Mouse (Mus musculus): ENCODE measurements at regions not wholly inside any gene's neighbourhood (a gene's known extent, or its start where the extent isn't known, plus 50 kb on each side); places are given as distances from the start of the nearest gene placed in this dataset.
A peak's percentile ranks its signal among the peaks of the same experiment; 100 is the strongest.

DNA sequence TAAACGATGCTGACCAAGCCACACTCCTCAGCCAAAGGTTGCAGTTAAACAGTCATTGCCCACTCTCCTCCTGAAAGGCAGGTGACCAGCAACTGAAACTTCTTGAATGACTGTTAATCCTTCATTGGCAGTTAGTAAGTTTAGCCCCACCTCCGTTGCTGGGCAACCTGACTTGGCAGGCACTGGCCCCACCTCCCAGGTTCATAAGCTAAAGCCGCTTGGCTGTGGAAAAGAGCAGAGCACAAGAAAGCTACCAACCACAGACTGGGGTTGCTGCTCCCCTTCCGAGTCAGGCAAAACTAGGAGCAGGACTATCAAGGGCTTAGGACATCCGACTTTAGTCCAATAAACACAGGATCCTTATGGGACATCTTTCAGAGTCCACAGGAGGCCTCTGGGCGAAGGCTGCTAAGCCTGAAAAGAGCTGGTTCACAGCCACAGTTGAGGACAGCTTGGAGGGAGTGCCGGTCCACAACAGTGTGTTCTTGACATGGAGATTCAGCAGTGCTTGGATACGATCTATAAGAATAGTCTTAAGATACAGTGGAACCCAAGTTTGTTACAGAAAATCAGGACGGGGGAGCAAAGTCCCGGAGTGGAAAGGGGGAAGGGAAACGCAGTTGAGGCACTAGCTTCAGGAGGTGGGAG lies 67.7 kb upstream of the Kcnma1 start:
- Histone ChIP-seq H3K4me3 (ENCODE audit: low read depth, low read length) (no peak overlapping the region), H3K4me1 (replicated peaks; ENCODE audit: control insufficient read depth, insufficient read depth, low read length) (no peaks in the 10 kb centered on the region), H3K9me3 (ENCODE audit: control insufficient read depth, low read length) (no peaks in the 10 kb centered on the region), H3K36me3 (ENCODE audit: control insufficient read depth, insufficient read depth, low read length) (no peaks in the 10 kb centered on the region), H3K27me3 (replicated peaks; ENCODE audit: control insufficient read depth, insufficient read depth, low read length) (no peaks in the 10 kb centered on the region), H3K27ac (ENCODE audit: low read depth) (no peak overlapping the region), H3K9ac (ENCODE audit: low read length) (no peak overlapping the region), H3K4me2 (ENCODE audit: low read length) (no peak overlapping the region)
- 27% methylated on average over 11 of the region's 11 CpGs for WGBS
- ATAC-seq (replicated peaks; ENCODE audit: low FRiP score, low TSS enrichment, low read depth) (no peak), DNase-seq (ENCODE audit: low spot score) (peak; percentile 60)

GRCm38 (mm10) chr14:24068693-24069092 lies 54.4 kb upstream of the Kcnma1 start:
- no peak overlapping the region for H3K4me2 ChIP-seq (ENCODE audit: low read length)
- H3K4me3 ChIP-seq (ENCODE audit: low read depth, low read length), result no peak overlapping the region
- ATAC-seq (replicated peaks; ENCODE audit: low FRiP score, low TSS enrichment, low read depth), result no peak
- DNase-seq (ENCODE audit: low spot score), result no peak
- no peaks in the 10 kb centered on the region for H3K27me3 ChIP-seq (replicated peaks; ENCODE audit: control insufficient read depth, insufficient read depth, low read length)
- no peaks in the 10 kb centered on the region for H3K9me3 ChIP-seq (ENCODE audit: control insufficient read depth, low read length)
- no peak overlapping the region for H3K9ac ChIP-seq (ENCODE audit: low read length)
- no peak overlapping the region for H3K27ac ChIP-seq (ENCODE audit: low read depth)
- H3K4me1 ChIP-seq (replicated peaks; ENCODE audit: control insufficient read depth, insufficient read depth, low read length), result no peaks in the 10 kb centered on the region
- 72% methylated on average over 4 of the region's 4 CpGs for WGBS
- no peaks in the 10 kb centered on the region for H3K36me3 ChIP-seq (ENCODE audit: control insufficient read depth, insufficient read depth, low read length)

DNA sequence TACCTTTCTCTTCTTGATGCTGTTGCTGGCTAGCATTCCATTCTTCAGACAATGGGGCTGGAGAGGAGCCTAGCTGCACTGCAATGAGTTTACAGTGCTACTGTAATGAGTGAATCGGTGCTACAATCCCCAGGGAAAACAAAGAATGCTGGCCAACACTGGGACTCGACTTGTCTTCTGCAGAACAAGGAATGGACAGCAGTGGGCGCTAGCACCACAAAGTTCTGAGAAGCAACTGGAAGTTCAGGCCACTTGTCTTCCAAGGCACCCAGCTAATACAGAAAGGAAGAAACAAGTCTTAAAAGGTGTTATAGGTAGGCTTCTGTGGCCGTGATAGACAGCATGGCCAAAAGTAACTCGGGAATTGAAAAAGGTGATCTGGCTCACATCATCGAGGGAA lies 53.4 kb upstream of the Kcnma1 start:
- Histone ChIP-seq H3K9me3 (ENCODE audit: control insufficient read depth, low read length) (no peaks in the 10 kb centered on the region), H3K27me3 (replicated peaks; ENCODE audit: control insufficient read depth, insufficient read depth, low read length) (no peaks in the 10 kb centered on the region), H3K9ac (ENCODE audit: low read length) (no peak overlapping the region), H3K36me3 (ENCODE audit: control insufficient read depth, insufficient read depth, low read length) (no peaks in the 10 kb centered on the region), H3K4me3 (ENCODE audit: low read depth, low read length) (no peak overlapping the region), H3K4me2 (ENCODE audit: low read length) (no peak overlapping the region), H3K4me1 (replicated peaks; ENCODE audit: control insufficient read depth, insufficient read depth, low read length) (no peaks in the 10 kb centered on the region), H3K27ac (ENCODE audit: low read depth) (no peak overlapping the region)
- peak; percentile 89 for DNase-seq (ENCODE audit: low spot score)
- no peak for ATAC-seq (replicated peaks; ENCODE audit: low FRiP score, low TSS enrichment, low read depth)
- WGBS, result 43% methylated on average over 6 of the region's 6 CpGs

GRCm38 (mm10) chr14:24065231-24065767 lies 51.0 kb upstream of the Kcnma1 start:
- 71% methylated on average over 4 of the region's 4 CpGs for WGBS
- no peaks in the 10 kb centered on the region for H3K27me3 ChIP-seq (replicated peaks; ENCODE audit: control insufficient read depth, insufficient read depth, low read length)
- no peaks in the 10 kb centered on the region for H3K36me3 ChIP-seq (ENCODE audit: control insufficient read depth, insufficient read depth, low read length)
- ATAC-seq (replicated peaks; ENCODE audit: low FRiP score, low TSS enrichment, low read depth) (no peak), DNase-seq (ENCODE audit: low spot score) (no peak)
- no peak overlapping the region for H3K4me2 ChIP-seq (ENCODE audit: low read length)
- no peak overlapping the region for H3K4me3 ChIP-seq (ENCODE audit: low read depth, low read length)
- H3K4me1 ChIP-seq (replicated peaks; ENCODE audit: control insufficient read depth, insufficient read depth, low read length), result no peaks in the 10 kb centered on the region
- no peak overlapping the region for H3K9ac ChIP-seq (ENCODE audit: low read length)
- no peak overlapping the region for H3K27ac ChIP-seq (ENCODE audit: low read depth)
- no peaks in the 10 kb centered on the region for H3K9me3 ChIP-seq (ENCODE audit: control insufficient read depth, low read length)
